Mouse (Mus musculus) hindbrain, embryonic 13.5 days (tissue): ENCODE results near the gene Dusp8. TPM values are rescaled to one million over a fixed set of nuclear protein-coding genes. Genes with fewer than 3 reads are reported as not detected.

Experiments
- ATAC-seq: fragments of 200-750 bp; cut with Nextera tagmentation; 2 replicates; pipeline ENCODE4 v1.8.0; 2017; ENCODE audit warnings: moderate TSS enrichment; ENCODE audit not compliant: low FRiP score
- H3K27ac ChIP-seq: fragments of 300-500 bp; sonication (generic); 2 replicates; pipeline ENCODE4 v1.5.1; 2015; ENCODE audit warnings: inconsistent platforms, mild to moderate bottlenecking, moderate library complexity
- H3K27me3 ChIP-seq: fragments of 300-500 bp; sonication (generic); 2 replicates; pipeline ENCODE4 v1.6.1; 2015; ENCODE audit warnings: mild to moderate bottlenecking, inconsistent platforms
- H3K36me3 ChIP-seq: fragments of 300-500 bp; sonication (generic); 2 replicates; pipeline ENCODE4 v1.6.1; 2015; ENCODE audit warnings: mild to moderate bottlenecking, inconsistent platforms
- H3K4me1 ChIP-seq: fragments of 300-500 bp; sonication (generic); replicated peaks from 2 replicates; pipeline ENCODE4 v1.6.1; 2015; ENCODE audit warnings: inconsistent platforms
- H3K4me2 ChIP-seq: fragments of 300-500 bp; sonication (generic); 2 replicates; pipeline ENCODE4 v1.6.1; 2015; ENCODE audit warnings: inconsistent platforms, mild to moderate bottlenecking, moderate library complexity
- H3K4me3 ChIP-seq: fragments of 300-500 bp; sonication (generic); 2 replicates; pipeline ENCODE4 v1.5.1; 2015; ENCODE audit warnings: mild to moderate bottlenecking, inconsistent platforms
- H3K9ac ChIP-seq: fragments of 300-500 bp; sonication (generic); 2 replicates; pipeline ENCODE4 v1.6.1; 2015; ENCODE audit warnings: mild to moderate bottlenecking, inconsistent platforms
- H3K9me3 ChIP-seq: fragments of 300-500 bp; sonication (generic); 2 replicates; pipeline ENCODE4 v1.6.1; 2016; ENCODE audit warnings: inconsistent platforms
- WGBS: fragments of 180-500 bp; shearing (Covaris S2); methylation state at CpG from one replicate; pipeline ENCODE4 v1.1.7; 2015; 5-methylcytosine and 5-hydroxymethylcytosine counted together
- polyA plus RNA-seq: library from polyadenylated mRNA; unstranded; fragments of >200 nt; fragmentation: Nextera tagmentation; extraction: Ambion mirVana; gene quantifications from 2 replicates; pipeline ENCODE4 v1.2.1, GENCODE M21; 2015

The Dusp8 gene
- polyA plus RNA-seq, 1 experiment from 2014 or later: 87.3 TPM

GRCm38 (mm10) chr7:142060185-142060930, 35.3 kb downstream of the Dusp8 start:
- 1% methylated on average over 64 of the region's 66 CpGs for WGBS
- H3K27ac ChIP-seq: peak overlapping the region; percentile 86
- peak; percentile 71 for ATAC-seq
- H3K9ac ChIP-seq: peak overlapping the region; percentile 93
- H3K4me1 ChIP-seq: peaks cover 41% of the 10 kb centered on the region
- H3K36me3 ChIP-seq: peaks cover 11% of the 10 kb centered on the region
- H3K4me3 ChIP-seq: peak overlapping the region; percentile 97
- H3K4me2 ChIP-seq: peak overlapping the region; percentile 76
- H3K9me3 ChIP-seq: no peaks in the 10 kb centered on the region
- H3K27me3 ChIP-seq: peaks cover 5% of the 10 kb centered on the region

- no peak for ATAC-seq
- H3K27ac ChIP-seq: no peak overlapping the region
- no peak overlapping the region for H3K4me2 ChIP-seq
- H3K36me3 ChIP-seq: peaks cover 13% of the 10 kb centered on the region
- H3K9ac ChIP-seq: no peak overlapping the region
- 70% methylated on average over 2 of the region's 2 CpGs for WGBS
- H3K4me1 ChIP-seq: peaks cover 41% of the 10 kb centered on the region
- H3K27me3 ChIP-seq: peaks cover 5% of the 10 kb centered on the region
- no peak overlapping the region for H3K4me3 ChIP-seq
- H3K9me3 ChIP-seq: no peaks in the 10 kb centered on the region
Observed at GRCm38 (mm10) chr7:142059024-142059423, 36.6 kb downstream of the Dusp8 start.

GRCm38 (mm10) chr7:142057121-142057520, 38.5 kb downstream of the Dusp8 start:
- no peak overlapping the region for H3K4me3 ChIP-seq
- no peaks in the 10 kb centered on the region for H3K9me3 ChIP-seq
- H3K4me2 ChIP-seq: no peak overlapping the region
- H3K27ac ChIP-seq: no peak overlapping the region
- no peak for ATAC-seq
- H3K9ac ChIP-seq: no peak overlapping the region
- peaks cover 13% of the 10 kb centered on the region for H3K36me3 ChIP-seq
- 93% methylated on average over 1 of the region's 1 CpGs for WGBS
- H3K27me3 ChIP-seq: peaks cover under 1% of the 10 kb centered on the region
- H3K4me1 ChIP-seq: peaks cover 41% of the 10 kb centered on the region

GRCm38 (mm10) chr7:142056601-142057061, 39.0 kb downstream of the Dusp8 start:
- Histone ChIP-seq H3K4me3 (no peak overlapping the region), H3K9ac (no peak overlapping the region), H3K4me2 (no peak overlapping the region), H3K27me3 (no peaks in the 10 kb centered on the region), H3K9me3 (no peaks in the 10 kb centered on the region), H3K27ac (no peak overlapping the region), H3K36me3 (peaks cover 13% of the 10 kb centered on the region), H3K4me1 (peaks cover 40% of the 10 kb centered on the region)
- ATAC-seq: no peak
- WGBS: 95% methylated on average over 1 of the region's 1 CpGs

GRCm38 (mm10) chr7:142055431-142055830, 40.2 kb downstream of the Dusp8 start:
- 92% methylated on average over 3 of the region's 3 CpGs for WGBS
- Histone ChIP-seq H3K27me3 (no peaks in the 10 kb centered on the region), H3K4me3 (no peak overlapping the region), H3K4me2 (no peak overlapping the region), H3K9me3 (no peaks in the 10 kb centered on the region), H3K27ac (no peak overlapping the region), H3K36me3 (peaks cover 16% of the 10 kb centered on the region), H3K9ac (0 out of 2 replicates have a peak overlapping the region, but pooled peaks have one; percentile 5), H3K4me1 (peaks cover 35% of the 10 kb centered on the region)
- no peak for ATAC-seq

GRCm38 (mm10) chr7:142050536-142050935, 45.1 kb downstream of the Dusp8 start:
- Histone ChIP-seq H3K4me1 (no peaks in the 10 kb centered on the region), H3K9ac (no peak overlapping the region), H3K36me3 (peaks cover 8% of the 10 kb centered on the region; the same call in 1 of the 2 replicates), H3K9me3 (no peaks in the 10 kb centered on the region), H3K27me3 (no peaks in the 10 kb centered on the region), H3K27ac (no peak overlapping the region), H3K4me2 (no peak overlapping the region), H3K4me3 (no peak overlapping the region)
- ATAC-seq: no peak

GRCm38 (mm10) chr7:142045932-142046331, 49.7 kb downstream of the Dusp8 start:
- 95% methylated on average over 1 of the region's 1 CpGs for WGBS
- peaks cover 2% of the 10 kb centered on the region; the same call in 1 of the 2 replicates for H3K36me3 ChIP-seq

GRCm38 (mm10) chr7:142045344-142045743, 50.3 kb downstream of the Dusp8 start:
- no peaks in the 10 kb centered on the region for H3K27me3 ChIP-seq
- no peaks in the 10 kb centered on the region for H3K9me3 ChIP-seq
- no peak overlapping the region for H3K4me2 ChIP-seq
- no peak overlapping the region for H3K9ac ChIP-seq
- no peaks in the 10 kb centered on the region for H3K36me3 ChIP-seq
- H3K4me1 ChIP-seq: peaks cover 7% of the 10 kb centered on the region; the same call in 1 of the 2 replicates
- ATAC-seq: no peak
- WGBS: 31% methylated on average over 2 of the region's 2 CpGs
- no peak overlapping the region for H3K27ac ChIP-seq
- H3K4me3 ChIP-seq: no peak overlapping the region

More at GRCm38 (mm10) chr7:142045932-142046331, 49.7 kb downstream of the Dusp8 start:
- no peak for ATAC-seq
- H3K9ac ChIP-seq: no peak overlapping the region
- H3K27me3 ChIP-seq: no peaks in the 10 kb centered on the region
- H3K9me3 ChIP-seq: no peaks in the 10 kb centered on the region
- no peak overlapping the region for H3K27ac ChIP-seq
- no peak overlapping the region for H3K4me3 ChIP-seq
- no peak overlapping the region for H3K4me2 ChIP-seq
- H3K4me1 ChIP-seq: peaks cover 7% of the 10 kb centered on the region; the same call in 1 of the 2 replicates

GRCm38 (mm10) chr7:142040756-142041155, 54.9 kb downstream of the Dusp8 start:
- H3K27me3 ChIP-seq: no peaks in the 10 kb centered on the region
- no peaks in the 10 kb centered on the region for H3K9me3 ChIP-seq
- no peak for ATAC-seq
- H3K4me2 ChIP-seq: no peak overlapping the region
- H3K27ac ChIP-seq: no peak overlapping the region
- H3K9ac ChIP-seq: no peak overlapping the region
- no peaks in the 10 kb centered on the region for H3K36me3 ChIP-seq
- WGBS: 96% methylated on average over 3 of the region's 3 CpGs
- H3K4me1 ChIP-seq: peaks cover 14% of the 10 kb centered on the region; the same call in 1 of the 2 replicates
- H3K4me3 ChIP-seq: no peak overlapping the region

GRCm38 (mm10) chr7:142037553-142038170, 58.0 kb downstream of the Dusp8 start:
- Histone ChIP-seq H3K27me3 (no peaks in the 10 kb centered on the region), H3K4me3 (no peak overlapping the region), H3K9me3 (no peaks in the 10 kb centered on the region), H3K27ac (no peak overlapping the region), H3K9ac (no peak overlapping the region), H3K4me1 (peaks cover 19% of the 10 kb centered on the region; the same call in 1 of the 2 replicates), H3K4me2 (no peak overlapping the region), H3K36me3 (no peaks in the 10 kb centered on the region)
- WGBS: 71% methylated on average over 4 of the region's 4 CpGs
- ATAC-seq: 0 out of 2 replicates have a peak, but pooled peaks have one; percentile 46

- H3K9ac ChIP-seq: no peak overlapping the region
- no peak overlapping the region for H3K27ac ChIP-seq
- no peaks in the 10 kb centered on the region for H3K9me3 ChIP-seq
- H3K27me3 ChIP-seq: no peaks in the 10 kb centered on the region
- H3K4me2 ChIP-seq: no peak overlapping the region
- H3K4me3 ChIP-seq: no peak overlapping the region
- peaks cover 25% of the 10 kb centered on the region; the same call in 1 of the 2 replicates for H3K4me1 ChIP-seq
- no peak for ATAC-seq
- 80% methylated on average over 2 of the region's 2 CpGs for WGBS
- H3K36me3 ChIP-seq: no peaks in the 10 kb centered on the region
Observed at GRCm38 (mm10) chr7:142035048-142035811, 60.4 kb downstream of the Dusp8 start.

GRCm38 (mm10) chr7:142034198-142034597, 61.4 kb downstream of the Dusp8 start:
- no peak for ATAC-seq
- H3K4me3 ChIP-seq: no peak overlapping the region
- no peak overlapping the region for H3K4me2 ChIP-seq
- no peak overlapping the region for H3K27ac ChIP-seq
- no peaks in the 10 kb centered on the region for H3K36me3 ChIP-seq
- 73% methylated on average over 2 of the region's 2 CpGs for WGBS
- H3K27me3 ChIP-seq: no peaks in the 10 kb centered on the region
- H3K9me3 ChIP-seq: no peaks in the 10 kb centered on the region
- peaks cover 25% of the 10 kb centered on the region; the same call in 1 of the 2 replicates for H3K4me1 ChIP-seq
- H3K9ac ChIP-seq: no peak overlapping the region
